Mouse (Mus musculus) kidney, postnatal 0 days (tissue): Measurements from ENCODE around the gene Arhgap19. TPM values are rescaled to one million over a fixed set of nuclear protein-coding genes. Genes with fewer than 3 reads are reported as not detected.

ENCODE experiments used
- ATAC-seq: fragments of 200-750 bp; cut with Nextera tagmentation; replicated peaks from 2 replicates; pipeline ENCODE4 v1.8.0; 2017; ENCODE audit warnings: low read depth, moderate number of reproducible peaks, moderate TSS enrichment, moderate library complexity; ENCODE audit not compliant: low FRiP score
- DNase-seq: peaks from one replicate; pipeline ENCODE4 v3.0.0-alpha.2; 2016; ENCODE audit warnings: low spot score
- H3K27ac ChIP-seq: fragments of 300-500 bp; sonication (generic); 2 replicates; pipeline ENCODE4 v1.5.1; 2014; ENCODE audit warnings: mild to moderate bottlenecking
- H3K27me3 ChIP-seq: fragments of 300-500 bp; sonication (generic); 2 replicates; pipeline ENCODE4 v1.6.1; 2014; ENCODE audit warnings: low read length, mixed read lengths; ENCODE audit not compliant: insufficient read depth
- H3K36me3 ChIP-seq: fragments of 300-500 bp; sonication (generic); 2 replicates; pipeline ENCODE4 v1.6.1; 2014; ENCODE audit warnings: low read length, mixed read lengths; ENCODE audit not compliant: insufficient read depth
- H3K4me1 ChIP-seq: fragments of 300-500 bp; sonication (generic); replicated peaks from 2 replicates; pipeline ENCODE4 v1.6.1; 2014; ENCODE audit warnings: antibody characterized with exemption, low read length, mixed read lengths; ENCODE audit not compliant: insufficient read depth
- H3K4me2 ChIP-seq: fragments of 300-500 bp; sonication (generic); 2 replicates; pipeline ENCODE4 v1.6.1; 2014; ENCODE audit warnings: mild to moderate bottlenecking, low read length, moderate library complexity, mixed read lengths
- H3K4me3 ChIP-seq: fragments of 300-500 bp; sonication (generic); replicated peaks from 2 replicates; pipeline ENCODE4 v1.5.1; 2014; ENCODE audit warnings: low read depth, low read length
- H3K9ac ChIP-seq: fragments of 300-500 bp; sonication (generic); 2 replicates; pipeline ENCODE4 v1.6.1; 2014; ENCODE audit warnings: low read depth, low read length
- H3K9me3 ChIP-seq: fragments of 300-500 bp; sonication (generic); replicated peaks from 2 replicates; pipeline ENCODE4 v1.6.1; 2016; ENCODE audit warnings: low read length, inconsistent platforms, mixed read lengths
- CTCF ChIP-seq: IDR thresholded peaks from 2 replicates; pipeline ENCODE4 v1.5.1; 2016; ENCODE audit warnings: antibody characterized with exemption, low read depth, mild to moderate bottlenecking, moderate library complexity
- WGBS: fragments of 180-500 bp; shearing (Covaris S2); extraction: QIAGEN DNeasy Blood & Tissue Kit; methylation state at CpG from one replicate; pipeline ENCODE4 v1.1.7; 2014; 5-methylcytosine and 5-hydroxymethylcytosine counted together
- polyA plus RNA-seq: library from polyadenylated mRNA; unstranded; fragments of >200 nt; fragmentation: Nextera tagmentation; extraction: Ambion mirVana; gene quantifications from 2 replicates; pipeline ENCODE4 v1.2.1, GENCODE M21; 2015

Gene Arhgap19
- polyA plus RNA-seq, 1 experiment from 2014 or later = 9.5 TPM

DNA sequence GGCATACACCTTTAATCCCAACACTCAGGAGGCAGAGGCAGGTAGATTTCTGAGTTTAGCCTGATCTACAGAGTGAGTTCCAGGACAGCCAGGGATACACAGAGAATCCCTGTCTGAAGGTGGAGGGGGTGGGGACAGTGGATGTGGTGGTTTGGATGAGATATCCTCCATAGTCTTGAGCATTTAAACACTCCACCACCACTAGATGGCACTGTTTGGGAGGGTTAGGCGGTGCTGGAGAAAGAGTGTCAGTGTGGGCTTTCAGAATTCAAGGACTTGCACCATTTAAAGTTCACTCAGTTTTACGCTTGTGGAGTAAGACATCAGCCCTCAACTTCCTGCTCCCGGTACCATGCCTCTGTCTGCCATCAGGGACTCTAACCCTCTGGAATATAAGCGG lies 4.0 kb upstream of the Arhgap19 start:
- peak; percentile 48 for TF ChIP-seq CTCF
- DNase-seq (no peak), ATAC-seq (no peak)
- Histone ChIP-seq H3K36me3 (no peaks in the 10 kb centered on the region), H3K4me1 (no peaks in the 10 kb centered on the region), H3K9ac (no peak overlapping the region), H3K4me3 (no peak overlapping the region), H3K27ac (no peak overlapping the region), H3K4me2 (no peak overlapping the region), H3K9me3 (no peaks in the 10 kb centered on the region), H3K27me3 (no peaks in the 10 kb centered on the region)
- 93% methylated on average over 4 of the region's 4 CpGs for WGBS

- H3K4me2 ChIP-seq = no peak overlapping the region
- ATAC-seq (no peak), DNase-seq (peak; percentile 38)
- H3K4me3 ChIP-seq = no peak overlapping the region
- no peaks in the 10 kb centered on the region; the same call in 1 of the 2 replicates for H3K4me1 ChIP-seq
- no peaks in the 10 kb centered on the region for H3K36me3 ChIP-seq
- 44% methylated on average over 7 of the region's 7 CpGs for WGBS
- peak; percentile 51 for TF ChIP-seq CTCF
- no peaks in the 10 kb centered on the region for H3K9me3 ChIP-seq
- no peaks in the 10 kb centered on the region for H3K27me3 ChIP-seq
- no peak overlapping the region for H3K27ac ChIP-seq
- no peak overlapping the region for H3K9ac ChIP-seq
These were observed 1.5 kb upstream of the Arhgap19 start for GRCm38 (mm10) chr19:41803322-41803721.

- ATAC-seq (no peak), DNase-seq (no peak)
- 2% methylated on average over 26 of the region's 26 CpGs for WGBS
- 0 out of 2 replicates have a peak overlapping the region, but pooled peaks have one; percentile 43 for H3K27ac ChIP-seq
- no peaks in the 10 kb centered on the region; the same call in 1 of the 2 replicates for H3K4me1 ChIP-seq
- TF ChIP-seq CTCF = no peak
- H3K4me3 ChIP-seq = peak overlapping the region; percentile 83
- no peaks in the 10 kb centered on the region for H3K9me3 ChIP-seq
- no peaks in the 10 kb centered on the region for H3K27me3 ChIP-seq
- peak overlapping the region; percentile 83 for H3K9ac ChIP-seq
- peak overlapping the region; percentile 76 for H3K4me2 ChIP-seq
- no peaks in the 10 kb centered on the region for H3K36me3 ChIP-seq
These were observed 683 bp downstream of the Arhgap19 start for GRCm38 (mm10) chr19:41800986-41801741.

DNA sequence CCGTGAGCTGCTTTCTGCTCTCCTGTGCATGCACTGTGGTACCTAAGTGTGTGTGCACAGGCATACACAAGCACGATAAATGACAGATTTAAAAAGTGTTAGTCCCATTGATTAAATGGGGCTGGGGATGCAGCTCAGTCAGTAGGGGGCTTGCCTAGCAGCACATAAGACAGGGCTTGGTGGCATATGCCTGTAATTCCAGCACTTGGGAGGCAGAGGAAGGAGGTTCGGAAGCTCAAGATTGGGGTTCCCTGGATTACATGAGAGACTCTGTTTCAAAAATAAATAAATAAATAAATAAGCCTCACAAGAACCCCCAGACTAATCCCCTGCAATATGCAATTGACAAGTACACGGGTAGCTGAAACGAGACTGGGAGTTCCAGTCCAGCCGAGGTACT lies 1.4 kb downstream of the Arhgap19 start:
- no peak overlapping the region for H3K9ac ChIP-seq
- TF ChIP-seq CTCF = no peak

GRCm38 (mm10) chr19:41797536-41797935 lies 4.3 kb downstream of the Arhgap19 start:
- no peaks in the 10 kb centered on the region; the same call in 1 of the 2 replicates for H3K4me1 ChIP-seq
- H3K4me2 ChIP-seq = no peak overlapping the region
- WGBS = 91% methylated on average over 6 of the region's 6 CpGs
- no peaks in the 10 kb centered on the region for H3K27me3 ChIP-seq
- H3K4me3 ChIP-seq = no peak overlapping the region
- H3K9ac ChIP-seq = no peak overlapping the region
- no peaks in the 10 kb centered on the region for H3K36me3 ChIP-seq
- H3K9me3 ChIP-seq = no peaks in the 10 kb centered on the region
- DNase-seq = no peak
- TF ChIP-seq CTCF = no peak
- no peak for ATAC-seq
- H3K27ac ChIP-seq = no peak overlapping the region

More for the DNA sequence above, 1.4 kb downstream of the Arhgap19 start:
- DNase-seq = no peak
- H3K27ac ChIP-seq = no peak overlapping the region
- H3K4me1 ChIP-seq = no peaks in the 10 kb centered on the region; the same call in 1 of the 2 replicates
- H3K4me3 ChIP-seq = peak overlapping the region; percentile 83
- 44% methylated on average over 6 of the region's 6 CpGs for WGBS
- H3K27me3 ChIP-seq = no peaks in the 10 kb centered on the region
- no peaks in the 10 kb centered on the region for H3K36me3 ChIP-seq
- peak overlapping the region; percentile 76 for H3K4me2 ChIP-seq
- no peak for ATAC-seq
- H3K9me3 ChIP-seq = no peaks in the 10 kb centered on the region

DNA sequence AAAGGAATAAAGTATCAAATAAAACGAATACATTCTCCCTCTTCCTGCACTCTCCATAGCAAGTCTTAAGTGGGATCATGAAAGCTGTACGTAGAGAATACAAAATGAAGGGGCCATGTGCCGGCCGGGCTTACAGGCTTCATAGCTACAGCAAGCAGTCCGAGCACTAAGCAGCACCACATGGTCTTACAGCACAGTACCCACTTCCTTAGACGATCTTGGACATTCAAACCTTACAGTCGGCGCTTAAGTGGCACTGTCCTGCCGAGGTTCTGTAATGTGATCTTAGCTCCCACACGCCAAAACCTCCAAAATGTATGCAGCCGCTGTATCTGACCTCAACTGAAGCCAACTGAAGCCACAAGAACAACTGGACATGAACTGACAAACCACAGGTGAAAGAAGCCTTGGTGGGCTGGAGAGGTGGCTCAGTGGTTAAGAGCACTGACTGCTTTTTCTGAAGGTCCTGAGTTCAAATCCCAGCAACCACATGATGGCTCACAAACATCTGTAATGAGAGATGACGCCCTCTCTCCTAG lies 5.0 kb downstream of the Arhgap19 start:
- H3K27me3 ChIP-seq = no peaks in the 10 kb centered on the region
- TF ChIP-seq CTCF = no peak
- H3K27ac ChIP-seq = 0 out of 2 replicates have a peak overlapping the region, but pooled peaks have one; percentile 1
- no peak overlapping the region for H3K4me3 ChIP-seq
- DNase-seq (no peak), ATAC-seq (no peak)
- WGBS = 53% methylated on average over 12 of the region's 12 CpGs
- no peak overlapping the region for H3K4me2 ChIP-seq
- H3K36me3 ChIP-seq = no peaks in the 10 kb centered on the region
- H3K4me1 ChIP-seq = no peaks in the 10 kb centered on the region; the same call in 1 of the 2 replicates
- no peaks in the 10 kb centered on the region for H3K9me3 ChIP-seq
- H3K9ac ChIP-seq = no peak overlapping the region
